Mouse (Mus musculus) heart, adult 2 months (tissue): Measurements from ENCODE around the gene Unc5a. TPM values are rescaled to one million over a fixed set of nuclear protein-coding genes. Genes with fewer than 3 reads are reported as not detected.

Source experiments
- DNase-seq, 2 experiments: peaks; one replicate each; pipeline ENCODE4 v3.0.0; 2021
- H3K27ac ChIP-seq: fragments of 200-600 bp; 2 replicates; pipeline ENCODE4 v1.8.1; 2022
- H3K27me3 ChIP-seq: fragments of 200-500 bp; 2 replicates; pipeline ENCODE4 v1.6.1; 2012; ENCODE audit warnings: mild to moderate bottlenecking, low read length, inconsistent platforms, mixed read lengths; ENCODE audit not compliant: control insufficient read depth, insufficient read depth
- H3K36me3 ChIP-seq: fragments of 200-500 bp; 2 replicates; pipeline ENCODE4 v1.6.1; 2012; ENCODE audit warnings: low read length, inconsistent platforms; ENCODE audit not compliant: control insufficient read depth, insufficient read depth
- H3K4me1 ChIP-seq: fragments of 200-500 bp; 2 replicates; pipeline ENCODE4 v1.6.1; 2011; ENCODE audit warnings: low read length; ENCODE audit not compliant: control insufficient read depth, insufficient read depth
- H3K4me3 ChIP-seq: fragments of 200-600 bp; 2 replicates; pipeline ENCODE4 v1.8.1; 2022
- H3K79me2 ChIP-seq: fragments of 200-500 bp; replicated peaks from 2 replicates; pipeline ENCODE4 v1.6.1; 2012; ENCODE audit warnings: mild to moderate bottlenecking, inconsistent platforms, low read length, moderate library complexity, mixed read lengths; ENCODE audit not compliant: control insufficient read depth, insufficient read depth
- H3K9ac ChIP-seq: fragments of 200-500 bp; 2 replicates; pipeline ENCODE4 v1.6.1; 2012; ENCODE audit warnings: low read depth, mild to moderate bottlenecking, control low read depth, inconsistent platforms, low read length, mixed read lengths
- CTCF ChIP-seq: fragments of 200-600 bp; IDR thresholded peaks from 2 replicates; pipeline ENCODE4 v1.8.1; 2022; ENCODE audit warnings: antibody characterized with exemption, mild to moderate bottlenecking, moderate library complexity
- EP300 ChIP-seq: fragments of 200-500 bp; IDR thresholded peaks from 2 replicates; pipeline ENCODE4 v1.6.1; 2011; ENCODE audit warnings: low read depth, low read length, control low read depth; ENCODE audit not compliant: insufficient read depth
- POLR2A ChIP-seq: fragments of 200-500 bp; IDR thresholded peaks from 2 replicates; pipeline ENCODE4 v1.6.1; 2011; ENCODE audit warnings: mild to moderate bottlenecking, low read depth, low read length, control low read depth; ENCODE audit not compliant: insufficient read depth
- WGBS: fragments of 180-500 bp; shearing (Covaris S2); methylation state at CpG from one replicate; pipeline ENCODE4 v1.1.7; 2018; 5-methylcytosine and 5-hydroxymethylcytosine counted together
- intact Hi-C: fragments of 180-260 bp; cut with DNase I; formaldehyde crosslinking; loops from one replicate; pipeline ENCODE4 v1.15.1; 2025
- long read RNA-seq: library from polyadenylated mRNA; stranded (forward); transcript quantifications from one replicate; pipeline ENCODE4 v2.0.0, GENCODE M21; 2021
- polyA plus RNA-seq: library from polyadenylated mRNA; depleted of rRNA; stranded (reverse); fragments of >200 nt; gene quantifications from 2 replicates; pipeline ENCODE4 v1.2.3, GENCODE M21; 2012; rRNA removed
- total RNA-seq, 2 experiments: library from RNA; stranded (reverse); gene quantifications; 2 replicates each; pipeline ENCODE4 v1.2.3; 2021

Gene Unc5a
- under 1 TPM; 0.57 to 0.73 TPM for total RNA-seq
- 0.91 and 1.2 TPM in 2 replicates for polyA plus RNA-seq
- long read RNA-seq, partial matches to known transcripts = 0 of 1 reads
- long read RNA-seq, other reads (novel, unspliced or antisense) = 0 of 1 reads

- Histone ChIP-seq H3K79me2 (no peaks in the 10 kb centered on the region), H3K36me3 (no peaks in the 10 kb centered on the region), H3K27ac (no peak within 1 kb of the TSS), H3K4me1 (peaks cover 1% of the 10 kb centered on the region; the same call in 1 of the 2 replicates), H3K9ac (peak within 1 kb of the TSS; percentile 80), H3K4me3 (peak within 1 kb of the TSS; percentile 58), H3K27me3 (peaks cover 4% of the 10 kb centered on the region; the same call in 1 of the 2 replicates)
- 2% methylated on average over 89 of the region's 91 CpGs for WGBS
- no peak for TF ChIP-seq CTCF
- peak in 1 of 2 experiments; percentile 39 for DNase-seq
- intact Hi-C loops = no loop called here
Measured at GRCm38 (mm10) chr13:54948531-54949493, at the start of gene Unc5a. Gene Unc5a, plus strand, starts transcription at chr13:54949411.

- 4% methylated on average over 17 of the region's 17 CpGs for WGBS
- intact Hi-C loops = no loop called here
- Histone ChIP-seq H3K27ac (no peak overlapping the region), H3K4me1 (no peaks in the 10 kb centered on the region), H3K4me3 (no peak overlapping the region), H3K27me3 (no peaks in the 10 kb centered on the region; the same call in 1 of the 2 replicates), H3K79me2 (no peaks in the 10 kb centered on the region), H3K9ac (no peak overlapping the region), H3K36me3 (no peaks in the 10 kb centered on the region)
- no peak for TF ChIP-seq CTCF
- TF ChIP-seq EP300 = no peak
- no peak for TF ChIP-seq POLR2A
- no peak for DNase-seq
Measured at GRCm38 (mm10) chr13:54912053-54912452, 37.2 kb upstream of the Unc5a start.

- Histone ChIP-seq H3K9ac (no peak overlapping the region), H3K27ac (no peak overlapping the region), H3K4me1 (no peaks in the 10 kb centered on the region), H3K36me3 (no peaks in the 10 kb centered on the region), H3K4me3 (no peak overlapping the region), H3K79me2 (no peaks in the 10 kb centered on the region), H3K27me3 (no peaks in the 10 kb centered on the region; the same call in 1 of the 2 replicates)
- TF ChIP-seq POLR2A = no peak
- TF ChIP-seq EP300 = no peak
- no peak for TF ChIP-seq CTCF
- no peak for DNase-seq
- intact Hi-C loops = no loop called here
- 12% methylated on average over 16 of the region's 16 CpGs for WGBS
Measured at GRCm38 (mm10) chr13:54912894-54913621, 36.2 kb upstream of the Unc5a start.

GRCm38 (mm10) chr13:54916644-54917043 lies 32.6 kb upstream of the Unc5a start:
- no peak for DNase-seq
- no peak overlapping the region for H3K27ac ChIP-seq
- intact Hi-C loops = no loop called here
- H3K4me3 ChIP-seq = no peak overlapping the region
- 39% methylated on average over 5 of the region's 5 CpGs for WGBS
- H3K27me3 ChIP-seq = no peaks in the 10 kb centered on the region; the same call in 1 of the 2 replicates
- no peaks in the 10 kb centered on the region for H3K79me2 ChIP-seq
- no peaks in the 10 kb centered on the region for H3K36me3 ChIP-seq
- no peak for TF ChIP-seq CTCF
- no peak for TF ChIP-seq POLR2A
- no peak for TF ChIP-seq EP300
- no peak overlapping the region for H3K9ac ChIP-seq
- no peaks in the 10 kb centered on the region for H3K4me1 ChIP-seq

GRCm38 (mm10) chr13:54918910-54919309 lies 30.3 kb upstream of the Unc5a start:
- no peak for TF ChIP-seq POLR2A
- no peak for TF ChIP-seq EP300
- TF ChIP-seq CTCF = no peak
- WGBS = 51% methylated on average over 8 of the region's 8 CpGs

GRCm38 (mm10) chr13:54919666-54920065 lies 29.5 kb upstream of the Unc5a start:
- H3K9ac ChIP-seq = no peak overlapping the region
- no peak overlapping the region for H3K27ac ChIP-seq
- TF ChIP-seq POLR2A (no peak), CTCF (no peak)
- no peaks in the 10 kb centered on the region for H3K4me1 ChIP-seq
- H3K36me3 ChIP-seq = no peaks in the 10 kb centered on the region
- no peaks in the 10 kb centered on the region for H3K79me2 ChIP-seq
- no peak for DNase-seq
- WGBS = 47% methylated on average over 5 of the region's 5 CpGs
- H3K27me3 ChIP-seq = no peaks in the 10 kb centered on the region; the same call in 1 of the 2 replicates
- H3K4me3 ChIP-seq = no peak overlapping the region
- intact Hi-C loops = no loop called here

More at GRCm38 (mm10) chr13:54918910-54919309, 30.3 kb upstream of the Unc5a start:
- no peak for DNase-seq
- H3K4me3 ChIP-seq = no peak overlapping the region
- intact Hi-C loops = no loop called here
- H3K9ac ChIP-seq = no peak overlapping the region
- H3K4me1 ChIP-seq = no peaks in the 10 kb centered on the region
- H3K27ac ChIP-seq = no peak overlapping the region
- H3K79me2 ChIP-seq = no peaks in the 10 kb centered on the region
- no peaks in the 10 kb centered on the region; the same call in 1 of the 2 replicates for H3K27me3 ChIP-seq
- H3K36me3 ChIP-seq = no peaks in the 10 kb centered on the region
